Mouse (Mus musculus) erythroid progenitor cell, adult 5-6 weeks (primary cell): ENCODE results near the gene Cpt2. TPM values are rescaled to one million over a fixed set of nuclear protein-coding genes. Genes with fewer than 3 reads are reported as not detected.

Experiments
- ATAC-seq: replicated peaks from 2 replicates; pipeline ENCODE4 v1.8.0; 2016; ENCODE audit warnings: moderate number of reproducible peaks, mild to moderate bottlenecking, moderate TSS enrichment, inconsistent platforms; ENCODE audit not compliant: poor library complexity, low FRiP score, severe bottlenecking
- total RNA-seq, 2 experiments: library from RNA; stranded (forward) in 1 of 2; stranded (reverse) in 1 of 2; fragments of 150-400 nt in 1 of 2; fragments of 186-747, 209-891 nt in 1 of 2; gene quantifications; 2 replicates each; pipeline versions ENCODE4 v1.2.3 to v1.2.4; 2015 to 2017; ENCODE audit warnings: low replicate concordance in 2 of 2

The Cpt2 gene
- total RNA-seq, 2 experiments from 2014 or later, result 6.3 to 19.1 TPM

DNA sequence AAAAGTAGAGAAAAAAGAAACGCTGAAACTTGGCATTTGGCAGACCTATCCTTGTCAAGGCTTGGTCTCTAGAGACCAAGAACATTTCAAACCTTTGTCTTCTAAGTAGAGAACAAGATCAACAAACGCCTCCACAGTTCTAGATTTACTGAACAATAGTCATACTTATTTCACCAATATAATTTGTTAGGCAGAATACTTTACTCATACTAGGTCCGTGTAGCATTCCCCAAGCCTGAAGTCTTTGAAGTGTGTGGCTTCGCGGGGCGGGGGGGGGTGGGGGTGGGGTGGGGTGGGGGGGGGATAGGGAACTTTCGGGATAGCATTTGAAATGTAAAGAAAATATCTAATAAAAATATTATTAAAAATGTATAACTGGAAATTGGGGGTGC, 389 bp upstream of the Cpt2 start:
- 0 out of 2 replicates have a peak, but pooled peaks have one; percentile 8 for ATAC-seq

DNA sequence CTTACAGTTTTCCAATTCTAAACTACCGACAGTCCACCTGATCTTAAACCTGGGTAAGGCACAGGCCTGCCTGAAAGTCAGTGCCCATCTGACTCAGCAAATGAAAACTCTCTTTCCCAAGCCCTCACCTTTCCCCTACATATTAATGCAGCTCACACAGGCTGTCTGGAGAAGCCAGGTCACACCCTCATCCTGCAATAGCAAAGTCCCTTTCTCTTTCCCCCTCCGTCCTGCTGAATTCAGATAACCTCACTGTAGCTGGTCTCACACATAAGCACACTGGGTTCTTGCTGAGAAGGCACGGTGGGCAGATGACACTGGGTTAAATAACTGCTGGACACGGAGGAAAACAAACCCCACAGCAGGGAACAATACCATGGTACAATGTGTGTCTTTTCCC, 1.5 kb downstream of the Cpt2 start:
- ATAC-seq, result no peak

DNA sequence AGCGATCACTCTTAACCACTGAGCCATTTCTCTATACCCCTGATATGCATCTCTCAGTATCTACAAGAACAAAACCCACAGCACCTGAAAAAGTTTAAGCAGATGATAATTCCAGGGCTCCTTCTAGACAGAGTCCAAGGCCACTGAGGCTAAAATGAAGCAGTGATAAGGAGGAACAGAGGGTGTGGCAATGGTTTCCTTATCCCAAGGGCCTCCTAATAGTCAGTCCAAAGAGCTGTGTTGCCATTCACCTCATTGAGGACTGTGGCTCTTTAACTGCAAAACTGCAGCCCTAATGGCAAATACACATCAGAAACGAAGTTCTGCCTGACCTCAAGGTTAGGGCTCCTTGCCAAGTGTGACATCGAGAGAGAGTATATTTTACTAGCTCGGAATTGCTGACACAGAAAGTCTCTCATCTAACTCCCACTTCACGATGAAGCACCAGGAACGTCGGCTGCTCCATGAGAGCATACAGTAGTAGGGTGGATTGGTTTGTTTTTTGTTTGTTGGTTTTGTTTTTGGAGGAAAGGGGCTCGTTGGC, 2.2 kb downstream of the Cpt2 start:
- 0 out of 2 replicates have a peak, but pooled peaks have one; percentile 25 for ATAC-seq

DNA sequence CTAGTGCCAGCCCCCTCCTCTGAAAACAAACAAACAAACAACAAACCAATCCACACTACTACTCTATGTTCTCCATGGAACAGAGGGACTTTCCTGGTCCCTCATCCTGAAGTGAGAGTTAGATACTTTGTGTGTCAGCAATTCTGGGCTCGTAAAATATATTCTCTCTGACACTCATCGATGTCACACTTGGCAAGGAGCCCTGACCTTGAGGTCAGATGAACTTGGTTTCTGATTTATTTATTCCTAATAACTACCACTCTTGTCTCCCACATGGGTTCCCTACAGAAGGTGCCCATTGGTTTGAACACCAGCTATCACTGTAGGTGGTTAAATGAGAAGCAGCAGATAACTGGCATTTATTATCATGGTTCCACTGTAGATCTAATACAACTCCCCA, 3.1 kb downstream of the Cpt2 start:
- ATAC-seq, result no peak

DNA sequence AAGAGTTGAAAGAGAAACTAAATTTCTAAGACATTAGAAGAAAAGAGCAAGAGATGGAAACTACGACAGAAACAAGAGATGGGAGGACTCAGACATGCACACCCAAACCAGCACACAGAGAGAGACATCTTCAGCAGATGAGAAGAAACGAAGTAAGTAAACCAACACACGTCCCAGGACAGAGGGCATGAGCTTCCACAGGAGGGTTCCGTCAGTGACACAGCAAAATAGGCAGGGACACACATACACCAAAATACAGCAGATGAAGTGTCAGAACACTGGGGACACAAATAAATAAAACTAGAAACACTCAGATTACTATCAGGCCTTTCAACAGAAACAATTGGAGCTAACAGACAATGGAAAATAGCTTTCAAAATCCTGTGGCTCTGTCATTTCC, 13.4 kb downstream of the Cpt2 start:
- ATAC-seq, result no peak

DNA sequence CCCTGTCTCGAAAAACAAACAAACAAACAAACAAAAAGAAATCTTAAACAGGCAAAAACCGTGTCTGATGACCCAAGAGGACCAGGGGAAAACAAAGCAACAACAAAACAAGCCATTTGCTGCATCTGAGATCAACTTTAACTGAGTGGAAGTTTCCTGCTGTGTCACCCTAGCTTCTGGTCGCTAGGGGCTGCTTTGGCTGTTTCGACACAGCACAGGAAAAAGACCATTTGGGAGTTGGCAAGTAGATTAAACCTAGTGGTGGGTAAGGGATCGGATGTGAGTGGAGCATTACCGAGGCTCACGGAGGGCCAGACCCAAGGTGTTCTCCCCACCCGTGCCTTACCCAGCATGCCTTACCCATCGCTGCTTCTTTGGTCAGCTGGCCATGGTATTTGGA, 16.8 kb downstream of the Cpt2 start:
- no peak for ATAC-seq

DNA sequence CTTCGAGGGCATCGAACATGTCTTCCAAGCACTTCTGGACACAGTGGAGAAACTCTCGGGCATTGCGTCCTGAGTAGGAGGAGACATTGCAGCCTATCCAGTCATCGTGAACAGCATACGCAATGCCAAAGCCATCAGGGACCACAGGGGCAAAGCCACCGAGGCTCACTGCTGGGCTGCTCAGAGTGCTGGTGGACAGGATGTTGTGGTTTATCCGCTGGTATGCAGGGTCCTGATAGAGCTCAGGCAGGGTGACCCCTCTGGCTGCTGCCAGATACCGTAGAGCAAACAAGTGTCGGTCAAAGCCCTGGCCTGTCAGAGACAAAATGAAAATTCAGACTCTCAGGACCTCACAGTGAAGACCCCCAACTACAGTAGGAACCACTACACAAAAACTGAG, 19.2 kb downstream of the Cpt2 start:
- ATAC-seq, result no peak

DNA sequence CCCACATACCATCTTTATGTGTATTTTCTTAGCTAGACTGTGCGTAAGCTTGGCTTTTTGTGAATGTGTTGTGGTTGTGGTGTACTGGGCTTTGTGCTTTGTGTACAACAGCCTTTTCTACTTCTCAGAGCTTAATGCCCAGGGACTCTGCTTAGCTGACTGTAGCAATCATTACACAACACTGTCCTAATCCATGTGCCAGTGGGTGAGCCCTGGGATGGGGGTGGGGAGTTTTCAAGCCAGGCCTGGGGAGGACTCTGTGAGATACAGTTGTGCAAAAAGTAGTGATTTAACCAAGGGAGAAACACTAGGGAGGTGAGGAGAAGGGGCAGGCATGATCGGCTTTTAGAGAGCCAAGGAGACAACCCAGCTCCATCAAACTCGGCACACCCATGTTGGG, 23.2 kb downstream of the Cpt2 start:
- no peak for ATAC-seq

DNA sequence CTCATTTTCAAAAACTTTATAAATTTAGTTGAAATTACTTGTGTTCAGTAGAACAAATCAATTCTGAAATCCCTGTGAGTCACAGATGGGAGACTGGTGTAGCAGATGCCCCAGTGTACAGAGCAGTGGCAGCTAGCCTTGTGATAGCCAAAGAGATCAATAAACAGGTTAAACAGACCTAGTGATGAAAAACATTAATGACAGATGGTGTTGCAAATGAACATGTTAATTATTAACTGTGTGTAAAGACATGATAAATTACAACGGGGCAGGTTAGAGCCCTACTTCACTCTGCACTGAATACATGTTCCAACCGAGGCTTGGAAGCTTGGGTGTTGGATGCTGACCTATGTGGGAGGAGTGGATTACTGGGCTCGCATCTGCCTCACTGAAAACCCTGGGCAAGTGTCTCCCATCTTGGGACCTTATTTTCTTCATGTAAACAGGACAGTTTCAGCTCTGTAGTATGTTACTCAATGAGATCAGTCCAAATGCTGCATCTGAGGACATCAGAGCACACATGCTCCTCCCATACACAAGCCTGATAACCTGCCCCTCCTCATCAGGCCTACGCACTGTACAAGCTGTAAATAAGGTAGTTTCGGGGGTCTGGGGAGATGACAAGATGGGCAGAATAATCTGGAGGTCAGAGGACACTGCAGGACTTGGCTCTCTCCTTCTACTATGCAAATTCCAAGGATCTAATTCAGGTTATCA, 24.0 kb downstream of the Cpt2 start:
- no peak for ATAC-seq

DNA sequence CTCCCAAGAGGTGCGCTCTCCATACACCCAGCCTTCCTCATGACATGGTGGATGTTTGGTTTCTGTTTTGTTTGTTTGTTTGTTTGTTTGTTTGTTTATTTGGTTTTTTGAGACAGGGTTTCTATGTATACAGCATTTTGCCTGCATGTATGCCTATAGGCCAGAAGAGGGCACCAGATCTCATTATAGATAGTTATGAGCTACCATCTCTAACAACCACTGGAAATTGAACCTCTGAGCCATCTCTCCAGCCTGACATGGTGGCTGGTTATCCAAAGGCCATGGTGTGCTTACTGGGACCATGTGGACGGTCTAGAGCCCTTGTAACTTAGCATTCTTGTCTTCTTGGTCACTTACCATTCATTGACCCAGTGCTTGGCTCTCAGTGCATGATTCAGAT, 30.7 kb downstream of the Cpt2 start:
- no peak for ATAC-seq

DNA sequence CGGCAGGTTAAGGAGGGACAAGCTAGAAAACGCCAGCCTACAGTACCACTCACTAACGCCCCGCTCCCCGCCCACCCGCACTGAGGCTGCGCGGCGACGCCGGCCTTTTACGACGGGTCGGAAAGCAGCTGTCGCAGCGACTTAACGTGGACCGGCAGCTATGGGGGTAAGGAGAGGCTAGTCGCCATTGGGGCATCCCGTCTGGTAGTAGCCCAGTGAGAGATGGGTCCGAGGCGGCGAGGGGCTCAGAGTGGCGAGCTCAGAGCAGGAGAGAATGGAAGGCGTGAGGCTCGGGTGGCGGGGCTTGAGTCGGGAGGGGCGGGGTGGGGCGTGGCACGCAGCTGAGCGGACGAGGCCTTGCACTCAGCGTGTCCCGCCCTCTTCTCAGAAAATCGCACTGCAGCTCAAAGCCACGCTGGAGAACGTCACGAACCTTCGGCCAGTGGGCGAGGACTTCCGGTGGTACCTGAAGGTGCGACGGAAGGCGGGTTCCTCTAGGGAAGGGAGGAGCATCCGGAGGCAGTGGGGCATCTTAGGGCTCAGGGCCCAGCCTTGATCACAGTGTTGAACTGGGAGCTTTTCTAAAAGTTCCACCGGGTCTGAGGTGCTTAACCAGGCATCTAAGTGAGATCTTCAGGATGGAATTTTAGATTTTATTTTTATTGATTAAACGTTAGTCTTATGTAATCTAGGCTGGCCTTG, 33.5 kb downstream of the Cpt2 start, which contains the start of gene 0610037L13Rik:
Gene 0610037L13Rik, plus strand, starts transcription at position 83 of the 702 bp plus-strand sequence.
- ATAC-seq, result peak; percentile 95

DNA sequence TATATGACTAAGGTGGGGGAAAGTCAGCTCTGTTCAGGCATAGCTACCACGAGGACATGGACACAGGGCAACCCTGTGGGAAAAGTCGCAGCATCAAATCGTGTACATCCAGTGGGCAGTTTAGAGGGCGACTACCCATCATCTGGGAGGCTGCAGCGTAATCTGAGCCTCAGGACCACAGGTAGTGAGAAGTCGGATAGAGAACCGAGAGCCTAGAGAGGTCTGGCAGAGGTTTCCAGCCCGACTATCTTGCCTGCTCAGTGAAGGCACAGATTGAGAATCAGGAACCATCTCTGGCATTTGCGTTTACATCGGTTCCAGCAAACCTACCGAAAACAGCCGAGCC, 34.1 kb downstream of the Cpt2 start:
- ATAC-seq, result peak; percentile 4; the same call in 1 of the 2 replicates

DNA sequence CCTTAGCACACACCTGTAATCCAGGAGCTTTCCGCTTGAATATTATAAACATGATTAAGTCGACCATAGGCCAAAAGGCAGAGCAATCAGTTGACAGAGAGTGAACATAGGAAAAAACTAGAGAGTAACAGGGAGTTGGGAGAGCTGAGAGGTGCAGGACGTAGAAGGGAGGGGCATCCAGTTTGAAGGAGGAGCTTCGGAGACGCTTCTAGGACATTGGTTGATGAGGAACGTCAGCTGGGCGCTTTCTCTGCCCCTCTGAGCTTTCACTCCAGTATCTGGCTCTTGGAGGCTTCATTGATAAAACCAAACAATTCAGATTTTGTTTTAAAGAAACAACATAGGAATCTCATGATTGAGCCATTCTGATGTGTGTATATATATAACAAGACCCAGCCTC, 37.0 kb downstream of the Cpt2 start:
- no peak for ATAC-seq

DNA sequence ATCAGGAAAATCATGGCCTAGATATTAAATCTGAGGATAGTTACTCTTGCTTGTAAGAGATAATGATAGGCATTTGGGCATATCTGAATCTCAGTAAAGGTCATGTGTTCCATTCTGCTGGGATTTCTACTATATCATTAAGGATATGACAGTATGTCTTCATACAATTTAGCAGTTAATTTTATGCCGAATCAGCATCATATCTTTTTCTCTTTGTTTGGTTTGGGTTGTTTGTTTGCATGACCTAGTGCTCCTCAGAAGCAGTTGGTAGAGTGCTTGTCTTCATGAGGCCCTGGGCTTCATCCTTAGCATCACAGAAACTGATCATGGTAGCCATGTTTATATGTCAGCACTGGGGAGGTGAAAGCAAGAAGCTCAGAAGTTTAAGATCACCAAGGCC, 41.8 kb downstream of the Cpt2 start:
- no peak for ATAC-seq

DNA sequence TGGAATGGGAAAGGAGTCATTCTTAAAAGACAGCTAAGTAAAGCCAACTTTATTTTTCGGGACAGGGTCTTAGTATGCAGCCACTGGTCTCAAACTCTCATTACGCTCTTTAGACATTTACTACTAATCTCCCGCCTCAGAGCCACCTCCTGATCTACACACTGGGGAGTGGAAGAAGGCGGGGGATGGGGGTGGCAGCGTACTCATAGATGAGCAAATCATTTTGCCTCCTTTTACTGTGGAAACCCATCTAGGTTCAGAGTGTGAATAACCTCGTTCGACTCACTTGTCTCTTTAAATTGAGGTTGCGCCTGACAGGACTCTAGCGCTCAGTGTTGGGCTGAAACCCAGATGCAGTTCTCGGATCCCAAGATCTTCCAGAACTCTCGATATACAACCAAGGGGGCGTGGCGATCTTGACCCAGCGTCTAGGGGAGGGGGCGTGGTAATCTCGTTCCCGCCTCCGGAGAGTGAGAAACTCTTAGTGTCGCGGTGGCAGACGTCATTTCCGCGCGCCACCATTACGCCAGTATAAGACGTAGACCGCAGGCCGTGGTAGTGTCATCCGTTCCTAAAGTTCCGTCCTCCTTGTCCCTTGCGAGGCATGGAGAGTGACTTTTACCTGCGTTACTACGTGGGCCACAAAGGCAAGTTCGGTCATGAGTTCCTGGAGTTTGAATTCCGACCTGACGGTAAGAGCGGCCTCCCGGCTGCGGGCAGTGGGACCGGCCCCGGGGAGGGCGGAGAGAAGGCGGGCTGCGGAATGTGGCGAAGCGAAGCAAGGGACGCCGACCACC, 44.0 kb downstream of the Cpt2 start, which contains the start of gene Magoh:
Gene Magoh, plus strand, starts transcription at position 502 of the 797 bp plus-strand sequence.
- ATAC-seq, result peak; percentile 92

DNA sequence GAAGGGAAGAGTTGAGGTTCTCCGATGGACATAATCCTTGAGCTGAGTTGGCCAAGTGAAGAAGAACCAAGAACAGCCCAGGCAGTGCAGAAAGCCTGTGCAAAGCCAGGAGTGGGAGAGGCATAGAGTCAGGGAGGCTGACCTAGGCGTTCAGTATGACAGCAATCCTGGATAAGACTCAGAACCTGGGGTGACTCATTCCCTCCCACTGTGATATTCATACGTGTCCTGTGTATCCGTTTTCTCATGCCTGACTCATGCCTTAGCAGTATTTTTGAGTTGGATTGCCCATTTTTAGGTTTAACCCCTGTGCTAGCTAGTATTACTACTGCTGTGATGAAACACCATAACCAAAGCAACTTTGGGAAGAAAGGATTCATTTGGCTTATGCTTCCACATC, 58.5 kb downstream of the Cpt2 start:
- ATAC-seq, result no peak

DNA sequence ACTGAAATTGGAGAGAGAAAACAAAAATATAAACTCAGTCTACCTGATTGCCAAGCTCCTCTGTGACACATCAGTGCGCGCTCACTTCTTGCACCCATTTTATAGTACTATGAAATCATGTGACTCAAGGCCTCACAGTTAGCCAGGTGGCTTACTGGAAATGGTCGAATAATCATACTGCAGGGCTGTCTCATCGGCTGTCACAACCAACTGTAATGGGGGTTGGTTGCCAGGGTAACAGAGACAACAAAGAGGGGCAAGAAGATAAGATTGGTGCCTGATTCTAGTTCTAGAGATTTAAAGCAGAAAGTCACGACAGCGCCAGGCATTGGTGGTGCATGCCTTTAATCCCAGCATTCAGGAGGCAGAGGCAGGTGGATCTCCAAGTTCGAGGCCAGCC, 64.4 kb downstream of the Cpt2 start:
- ATAC-seq, result no peak

DNA sequence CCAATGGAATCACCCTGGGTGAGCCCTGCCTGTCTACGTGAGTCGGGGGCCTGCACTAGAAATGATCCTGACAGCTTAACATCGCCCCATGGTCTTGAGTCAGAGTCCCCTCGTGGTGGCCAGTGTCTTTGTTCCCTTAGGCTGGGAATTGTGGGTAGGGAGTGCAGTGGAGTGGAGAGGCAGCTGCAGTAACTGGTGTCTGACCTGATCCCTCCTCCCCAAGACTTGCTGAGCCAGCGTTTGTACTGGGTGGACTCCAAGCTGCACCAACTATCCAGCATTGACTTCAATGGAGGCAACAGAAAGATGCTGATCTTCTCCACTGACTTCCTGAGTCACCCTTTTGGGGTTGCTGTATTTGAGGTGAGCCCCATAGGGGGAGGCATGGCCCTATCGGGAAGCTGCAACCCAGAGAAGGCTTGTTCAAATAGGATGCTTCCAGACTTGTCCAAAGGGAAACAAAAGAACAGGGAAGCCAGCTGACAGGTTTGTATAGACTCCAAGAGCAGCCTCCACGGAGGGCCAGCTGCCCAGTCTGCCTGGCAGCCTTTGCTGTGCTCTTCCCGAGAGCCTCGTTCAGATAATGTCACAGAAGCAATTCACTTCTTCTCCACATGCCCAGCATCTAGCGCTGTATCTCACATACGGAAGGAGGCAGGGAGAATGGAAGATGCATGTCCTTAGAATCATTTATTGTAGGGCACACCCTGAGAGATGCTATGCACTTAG, 66.3 kb downstream of the Cpt2 start:
- ATAC-seq, result no peak
